Mouse (Mus musculus) cerebellum, adult 2 months (tissue): ENCODE results near the gene Hinfp. TPM values are rescaled to one million over a fixed set of nuclear protein-coding genes. Genes with fewer than 3 reads are reported as not detected.

Source experiments
- DNase-seq, 2 experiments: peaks; one replicate each; pipeline ENCODE4 v3.0.0; 2021
- H3K27ac ChIP-seq: fragments of 200-500 bp; 2 replicates; pipeline ENCODE4 v1.5.1; 2012; ENCODE audit warnings: low read length, control low read depth, inconsistent platforms; ENCODE audit not compliant: insufficient read depth
- H3K27me3 ChIP-seq: fragments of 200-500 bp; 2 replicates; pipeline ENCODE4 v1.6.1; 2012; ENCODE audit warnings: inconsistent platforms, mild to moderate bottlenecking, low read length, moderate library complexity; ENCODE audit not compliant: control insufficient read depth, insufficient read depth
- H3K4me1 ChIP-seq: fragments of 200-500 bp; 2 replicates; pipeline ENCODE4 v1.6.1; 2011; ENCODE audit warnings: low read length; ENCODE audit not compliant: control insufficient read depth, insufficient read depth
- H3K4me3 ChIP-seq: fragments of 200-500 bp; replicated peaks from 2 replicates; pipeline ENCODE3; 2011; ENCODE audit warnings: mild to moderate bottlenecking, low read depth, low read length, control low read depth; ENCODE audit not compliant: insufficient read depth
- CTCF ChIP-seq: fragments of 200-500 bp; IDR thresholded peaks from 2 replicates; pipeline ENCODE4 v1.5.1; 2011; ENCODE audit warnings: low read depth, mild to moderate bottlenecking, control low read depth, low read length, moderate library complexity, borderline replicate concordance; ENCODE audit not compliant: insufficient read depth
- POLR2A ChIP-seq: fragments of 200-500 bp; IDR thresholded peaks from 2 replicates; pipeline ENCODE4 v1.6.1; 2011; ENCODE audit warnings: low read length, control low read depth, borderline replicate concordance; ENCODE audit not compliant: insufficient read depth
- WGBS: fragments of 180-500 bp; shearing (Covaris S2); methylation state at CpG from one replicate; pipeline ENCODE4 v1.1.7; 2018; 5-methylcytosine and 5-hydroxymethylcytosine counted together
- polyA plus RNA-seq: library from polyadenylated mRNA; depleted of rRNA; stranded (reverse); fragments of >200 nt; gene quantifications from 2 replicates; pipeline ENCODE4 v1.2.3, GENCODE M21; 2012

Hinfp gene
- polyA plus RNA-seq, 1 experiment, result 35.8 TPM

GRCm38 (mm10) chr9:44345570-44346433 lies 40.3 kb upstream of the Hinfp start:
- Histone ChIP-seq H3K4me1 (peaks cover 2% of the 10 kb centered on the region; the same call in 1 of the 2 replicates), H3K27me3 (no peaks in the 10 kb centered on the region), H3K4me3 (no peak overlapping the region), H3K27ac (no peak overlapping the region)
- no peak for DNase-seq
- no peak for TF ChIP-seq POLR2A
- TF ChIP-seq CTCF, result no peak
- WGBS, result 84% methylated on average over 6 of the region's 6 CpGs

GRCm38 (mm10) chr9:44343781-44344421 lies 38.4 kb upstream of the Hinfp start, which contains the start of gene Hmbs:
Gene Hmbs, minus strand, starts transcription at chr9:44344228.
- DNase-seq, result peak; percentile 90 to 93
- Histone ChIP-seq H3K27ac (peak within 1 kb of the TSS; percentile 87), H3K4me3 (peak within 1 kb of the TSS; percentile 58), H3K27me3 (no peaks in the 10 kb centered on the region), H3K4me1 (peaks cover 2% of the 10 kb centered on the region; the same call in 1 of the 2 replicates)
- 0 out of 2 replicates have a peak, but pooled peaks have one; percentile 23 for TF ChIP-seq POLR2A
- TF ChIP-seq CTCF, result no peak
- under 1% methylated on average over 39 of the region's 39 CpGs for WGBS

- Histone ChIP-seq H3K4me1 (peaks cover 2% of the 10 kb centered on the region; the same call in 1 of the 2 replicates), H3K27ac (peak overlapping the region; percentile 42), H3K4me3 (peak overlapping the region; percentile 58), H3K27me3 (no peaks in the 10 kb centered on the region)
- WGBS, result 6% methylated on average over 6 of the region's 6 CpGs
- DNase-seq, result peak in 1 of 2 experiments; percentile 30
- TF ChIP-seq CTCF (no peak), POLR2A (no peak)
Observed at GRCm38 (mm10) chr9:44343290-44343689, 37.8 kb upstream of the Hinfp start.

- H3K27ac ChIP-seq, result no peak overlapping the region
- H3K4me3 ChIP-seq, result no peak overlapping the region
- no peak for DNase-seq
- 92% methylated on average over 1 of the region's 1 CpGs for WGBS
- no peaks in the 10 kb centered on the region for H3K27me3 ChIP-seq
- no peak for TF ChIP-seq CTCF
- TF ChIP-seq POLR2A, result no peak
- H3K4me1 ChIP-seq, result peaks cover 2% of the 10 kb centered on the region; the same call in 1 of the 2 replicates
Observed at GRCm38 (mm10) chr9:44342605-44343004, 37.1 kb upstream of the Hinfp start.

GRCm38 (mm10) chr9:44342173-44342572 lies 36.7 kb upstream of the Hinfp start:
- TF ChIP-seq CTCF, result no peak
- no peak for TF ChIP-seq POLR2A
- WGBS, result 73% methylated on average over 3 of the region's 3 CpGs

GRCm38 (mm10) chr9:44341487-44341886 lies 36.0 kb upstream of the Hinfp start:
- 74% methylated on average over 5 of the region's 5 CpGs for WGBS

More at GRCm38 (mm10) chr9:44342173-44342572, 36.7 kb upstream of the Hinfp start:
- H3K4me1 ChIP-seq, result peaks cover 2% of the 10 kb centered on the region; the same call in 1 of the 2 replicates
- no peak overlapping the region for H3K27ac ChIP-seq
- DNase-seq, result no peak
- H3K27me3 ChIP-seq, result no peaks in the 10 kb centered on the region
- no peak overlapping the region for H3K4me3 ChIP-seq

GRCm38 (mm10) chr9:44338574-44338973 lies 33.1 kb upstream of the Hinfp start:
- H3K4me3 ChIP-seq, result no peak overlapping the region
- H3K27me3 ChIP-seq, result no peaks in the 10 kb centered on the region
- DNase-seq, result no peak
- TF ChIP-seq POLR2A (no peak), CTCF (no peak)
- H3K27ac ChIP-seq, result no peak overlapping the region
- peaks cover 9% of the 10 kb centered on the region; the same call in 1 of the 2 replicates for H3K4me1 ChIP-seq
- WGBS, result 76% methylated on average over 5 of the region's 5 CpGs

More at GRCm38 (mm10) chr9:44341487-44341886, 36.0 kb upstream of the Hinfp start:
- DNase-seq, result no peak
- Histone ChIP-seq H3K4me3 (no peak overlapping the region), H3K27me3 (no peaks in the 10 kb centered on the region), H3K27ac (no peak overlapping the region), H3K4me1 (peaks cover 8% of the 10 kb centered on the region; the same call in 1 of the 2 replicates)
- no peak for TF ChIP-seq POLR2A
- no peak for TF ChIP-seq CTCF
